Mouse (Mus musculus) heart, postnatal 0 days (tissue): ENCODE results near the gene Pakap. TPM values are rescaled to one million over a fixed set of nuclear protein-coding genes. Genes with fewer than 3 reads are reported as not detected.

Source experiments
- ATAC-seq: fragments of 200-750 bp; cut with Nextera tagmentation; 2 replicates; pipeline ENCODE4 v1.8.0; 2017; ENCODE audit warnings: low read depth, moderate number of reproducible peaks, moderate library complexity; ENCODE audit not compliant: insufficient read depth
- DNase-seq: peaks from one replicate; pipeline ENCODE4 v3.0.0-alpha.2; 2016; ENCODE audit warnings: low spot score
- H3K27ac ChIP-seq: fragments of 300-500 bp; sonication (generic); 2 replicates; pipeline ENCODE4 v1.5.1; 2014; ENCODE audit warnings: low read depth, mild to moderate bottlenecking
- H3K27me3 ChIP-seq: fragments of 300-500 bp; sonication (generic); 2 replicates; pipeline ENCODE4 v1.6.1; 2014; ENCODE audit warnings: low read length, mixed read lengths; ENCODE audit not compliant: control insufficient read depth, insufficient read depth
- H3K36me3 ChIP-seq: fragments of 300-500 bp; sonication (generic); replicated peaks from 2 replicates; pipeline ENCODE4 v1.6.1; 2014; ENCODE audit warnings: low read length, mixed read lengths; ENCODE audit not compliant: control insufficient read depth, insufficient read depth
- H3K4me1 ChIP-seq: fragments of 300-500 bp; sonication (generic); 2 replicates; pipeline ENCODE4 v1.6.1; 2014; ENCODE audit warnings: antibody characterized with exemption; ENCODE audit not compliant: control insufficient read depth, insufficient read depth
- H3K4me2 ChIP-seq: fragments of 300-500 bp; sonication (generic); 2 replicates; pipeline ENCODE4 v1.6.1; 2014; ENCODE audit warnings: low read depth, mild to moderate bottlenecking, low read length, moderate library complexity
- H3K4me3 ChIP-seq: fragments of 300-500 bp; sonication (generic); 2 replicates; pipeline ENCODE4 v1.5.1; 2014; ENCODE audit warnings: low read depth, low read length
- H3K9ac ChIP-seq: fragments of 300-500 bp; sonication (generic); replicated peaks from 2 replicates; pipeline ENCODE4 v1.6.1; 2014; ENCODE audit warnings: low read depth, low read length, mixed read lengths
- H3K9me3 ChIP-seq: fragments of 300-500 bp; sonication (generic); replicated peaks from 2 replicates; pipeline ENCODE4 v1.6.1; 2016; ENCODE audit warnings: low read length; ENCODE audit not compliant: control insufficient read depth
- CTCF ChIP-seq: IDR thresholded peaks from 2 replicates; pipeline ENCODE4 v1.5.1; 2016; ENCODE audit warnings: antibody characterized with exemption, control low read depth, low read depth
- EP300 ChIP-seq: IDR thresholded peaks from 2 replicates; pipeline ENCODE4 v1.6.1; 2016; ENCODE audit warnings: antibody characterized with exemption, low read depth
- WGBS: fragments of 180-500 bp; shearing (Covaris S2); extraction: QIAGEN DNeasy Blood & Tissue Kit; methylation state at CpG from one replicate; pipeline ENCODE4 v1.1.7; 2014; 5-methylcytosine and 5-hydroxymethylcytosine counted together
- polyA plus RNA-seq: library from polyadenylated mRNA; unstranded; fragments of >200 nt; fragmentation: Nextera tagmentation; extraction: Ambion mirVana; gene quantifications from 2 replicates; pipeline ENCODE4 v1.2.1, GENCODE M21; 2015
- total RNA-seq: library from RNA; depleted of rRNA; stranded (reverse); fragments of >200 nt; gene quantifications from 2 replicates; pipeline ENCODE4 v1.2.3, GENCODE M21; 2014; ENCODE audit warnings: low replicate concordance

Pakap gene
- total and polyA plus RNA-seq, 2 experiments from 2014 or later, result 21.1 to 43.7 TPM

- no peak overlapping the region for H3K9ac ChIP-seq
- H3K9me3 ChIP-seq, result no peaks in the 10 kb centered on the region
- DNase-seq (no peak), ATAC-seq (no peak)
- WGBS, result 39% methylated on average over 20 of the region's 20 CpGs
- H3K36me3 ChIP-seq, result peaks cover 11% of the 10 kb centered on the region; the same call in 1 of the 2 replicates
- H3K4me2 ChIP-seq, result no peak overlapping the region
- H3K27me3 ChIP-seq, result no peaks in the 10 kb centered on the region
- peaks cover 26% of the 10 kb centered on the region for H3K4me1 ChIP-seq
- H3K4me3 ChIP-seq, result no peak overlapping the region
- no peak for TF ChIP-seq EP300
- no peak for TF ChIP-seq CTCF
- H3K27ac ChIP-seq, result no peak overlapping the region
Measured at GRCm38 (mm10) chr4:57780833-57781641, 213.1 kb downstream of the Pakap start.

DNA sequence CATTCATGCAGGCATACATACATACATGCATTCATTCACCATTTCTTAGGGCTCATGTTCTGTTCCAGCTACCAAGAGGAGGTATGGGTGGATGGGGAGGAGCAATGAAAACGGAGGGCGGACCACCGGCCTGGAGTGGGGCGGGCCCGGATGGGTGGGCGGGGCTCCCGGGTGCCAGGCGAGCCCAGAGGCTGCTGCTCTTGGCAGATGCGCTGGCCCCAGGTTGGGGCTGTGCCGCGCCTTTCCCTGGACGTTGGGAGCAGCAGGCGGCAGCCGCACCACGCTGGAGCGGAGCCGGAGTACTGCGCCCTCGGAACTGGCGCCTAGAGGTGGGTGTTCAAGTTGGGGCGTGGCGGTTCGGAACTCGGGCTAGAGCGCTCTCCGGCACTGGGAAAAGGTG lies 214.0 kb downstream of the Pakap start:
- WGBS, result 5% methylated on average over 23 of the region's 26 CpGs
- Histone ChIP-seq H3K27ac (peak overlapping the region; percentile 65), H3K4me1 (peaks cover 26% of the 10 kb centered on the region), H3K9me3 (no peaks in the 10 kb centered on the region), H3K4me3 (peak overlapping the region; percentile 59), H3K4me2 (peak overlapping the region; percentile 74), H3K27me3 (no peaks in the 10 kb centered on the region), H3K36me3 (peaks cover 11% of the 10 kb centered on the region; the same call in 1 of the 2 replicates), H3K9ac (peak overlapping the region; percentile 61)
- DNase-seq, result peak; percentile 74
- ATAC-seq, result peak; percentile 88
- TF ChIP-seq CTCF, result peak; percentile 35
- TF ChIP-seq EP300, result no peak

DNA sequence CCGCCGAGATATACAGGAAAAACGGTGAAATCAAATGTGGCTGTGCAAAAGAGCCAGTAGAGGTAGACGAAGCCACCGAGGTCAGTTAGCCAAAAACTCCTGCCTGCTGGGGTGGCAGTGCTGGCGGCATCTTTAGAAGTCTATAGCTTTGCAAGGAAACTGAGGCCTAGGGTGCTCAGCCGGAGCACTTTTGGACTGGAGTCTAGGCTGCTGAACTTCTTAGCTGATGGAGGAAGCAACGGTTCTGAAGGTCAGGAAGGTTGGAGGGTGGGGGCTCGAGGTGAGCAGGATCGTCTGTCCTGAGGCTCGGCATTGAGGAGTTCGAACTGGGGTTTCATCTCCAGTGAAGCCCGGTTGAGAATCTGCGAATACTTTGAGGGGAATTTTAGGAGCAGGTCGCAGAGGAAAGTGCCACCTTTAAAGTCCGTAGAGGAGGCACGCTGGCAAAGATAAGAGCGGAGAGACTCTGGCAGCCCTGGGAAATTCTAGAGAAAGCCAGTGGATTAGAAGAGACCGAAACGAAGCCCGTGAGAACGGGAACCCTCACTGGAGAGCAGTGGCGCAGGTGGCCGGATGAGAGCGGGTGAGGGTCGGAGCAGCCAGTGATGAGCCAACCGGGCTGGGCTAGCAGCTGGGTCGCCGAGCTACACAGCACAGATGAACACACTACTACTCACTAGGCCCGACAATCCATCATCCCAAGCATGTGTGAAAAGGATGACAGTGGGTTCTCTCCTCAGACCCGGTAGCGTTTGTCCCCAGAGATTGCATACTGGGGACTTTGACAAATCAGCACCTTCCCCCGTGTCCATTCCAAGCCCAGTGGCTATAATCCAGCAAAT lies 214.8 kb downstream of the Pakap start:
- Histone ChIP-seq H3K9ac (peak overlapping the region; percentile 61), H3K36me3 (peaks cover 5% of the 10 kb centered on the region; the same call in 1 of the 2 replicates), H3K4me1 (peaks cover 26% of the 10 kb centered on the region), H3K27me3 (no peaks in the 10 kb centered on the region), H3K4me3 (peak overlapping the region; percentile 59), H3K4me2 (peak overlapping the region; percentile 74), H3K27ac (peak overlapping the region; percentile 65), H3K9me3 (no peaks in the 10 kb centered on the region)
- DNase-seq, result no peak
- TF ChIP-seq CTCF (no peak), EP300 (no peak)
- 9% methylated on average over 33 of the region's 33 CpGs for WGBS
- no peak for ATAC-seq

DNA sequence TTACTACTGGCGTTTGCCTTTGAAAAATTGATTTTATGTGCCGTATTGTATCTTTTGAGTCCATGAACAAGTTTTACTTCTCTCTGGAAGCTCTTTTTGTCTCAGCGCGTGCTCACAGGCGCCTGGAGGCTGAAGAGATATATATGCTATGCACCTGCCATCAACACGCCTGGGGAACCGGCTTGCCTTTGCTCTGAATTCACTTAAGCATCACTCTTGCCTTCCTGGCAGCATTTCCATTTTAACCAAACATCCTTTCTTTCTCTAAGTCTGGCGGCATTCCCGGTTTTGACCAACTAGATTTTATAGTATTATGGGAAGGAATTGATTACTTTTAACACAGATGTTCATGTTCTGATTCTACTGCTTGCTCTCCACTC lies 215.4 kb downstream of the Pakap start:
- Histone ChIP-seq H3K27me3 (no peaks in the 10 kb centered on the region), H3K4me3 (peak overlapping the region; percentile 59), H3K27ac (peak overlapping the region; percentile 65; the same call in 1 of the 2 replicates), H3K9me3 (no peaks in the 10 kb centered on the region), H3K36me3 (0 out of 2 replicates have a peak, but pooled peaks cover 1% of the 10 kb centered on the region), H3K4me1 (peaks cover 26% of the 10 kb centered on the region), H3K9ac (peak overlapping the region; percentile 61; the same call in 1 of the 2 replicates), H3K4me2 (peak overlapping the region; percentile 74)
- DNase-seq (no peak), ATAC-seq (no peak)
- WGBS, result 40% methylated on average over 9 of the region's 9 CpGs
- TF ChIP-seq CTCF (no peak), EP300 (no peak)

DNA sequence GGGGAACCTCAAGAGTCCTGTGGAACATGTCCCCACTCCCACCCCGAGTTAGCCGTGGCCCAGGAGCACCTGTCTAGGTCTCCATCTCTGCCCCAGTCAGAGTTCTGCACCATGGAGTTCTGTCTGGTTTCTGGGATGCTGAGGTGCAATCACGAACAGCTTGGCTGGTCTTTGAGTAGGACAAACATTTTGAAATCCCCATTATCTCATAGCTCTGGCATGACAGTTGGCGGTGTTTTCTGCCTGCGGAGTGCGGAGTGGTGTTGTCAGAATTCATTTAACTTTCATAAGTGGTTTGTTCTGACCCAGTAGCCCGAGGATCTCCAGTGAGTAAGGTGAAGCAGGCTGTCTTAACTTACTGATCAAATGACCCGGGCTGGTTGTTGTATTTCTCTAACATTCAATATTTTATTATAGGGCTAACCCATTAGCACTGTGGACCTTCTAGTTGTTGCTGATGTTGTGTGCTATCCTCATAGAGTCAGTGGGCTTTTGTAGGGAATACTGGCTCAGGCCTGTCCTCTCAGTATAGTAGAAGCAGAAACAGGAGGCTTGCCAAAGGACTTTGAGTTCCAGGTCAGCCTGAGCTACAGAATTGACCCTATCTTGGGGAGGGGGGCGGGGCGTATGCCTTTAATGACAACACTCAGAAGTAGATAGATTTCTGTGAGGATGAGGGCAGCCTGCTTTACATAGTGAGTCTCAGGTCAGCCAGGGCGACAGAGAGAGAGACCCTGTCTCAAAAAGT lies 216.0 kb downstream of the Pakap start:
- H3K36me3 ChIP-seq, result no peaks in the 10 kb centered on the region
- peak overlapping the region; percentile 59 for H3K4me3 ChIP-seq
- H3K27me3 ChIP-seq, result no peaks in the 10 kb centered on the region
- peak overlapping the region; percentile 16; the same call in 1 of the 2 replicates for H3K27ac ChIP-seq
- no peak; the same call in 1 of the 2 replicates for ATAC-seq
- peak overlapping the region; percentile 74 for H3K4me2 ChIP-seq
- H3K9ac ChIP-seq, result no peak overlapping the region
- TF ChIP-seq EP300, result no peak
- TF ChIP-seq CTCF, result no peak
- peaks cover 26% of the 10 kb centered on the region for H3K4me1 ChIP-seq
- WGBS, result 38% methylated on average over 11 of the region's 11 CpGs
- peak; percentile 60 for DNase-seq
- no peaks in the 10 kb centered on the region for H3K9me3 ChIP-seq
